Mouse (Mus musculus) kidney, postnatal 0 days (tissue): Measurements from ENCODE around the gene Rmi2. TPM values are rescaled to one million over a fixed set of nuclear protein-coding genes. Genes with fewer than 3 reads are reported as not detected.

Experiments used
- ATAC-seq: fragments of 200-750 bp; cut with Nextera tagmentation; replicated peaks from 2 replicates; pipeline ENCODE4 v1.8.0; 2017; ENCODE audit warnings: low read depth, moderate number of reproducible peaks, moderate TSS enrichment, moderate library complexity; ENCODE audit not compliant: low FRiP score
- DNase-seq: peaks from one replicate; pipeline ENCODE4 v3.0.0-alpha.2; 2016; ENCODE audit warnings: low spot score
- H3K27ac ChIP-seq: fragments of 300-500 bp; sonication (generic); 2 replicates; pipeline ENCODE4 v1.5.1; 2014; ENCODE audit warnings: mild to moderate bottlenecking
- H3K27me3 ChIP-seq: fragments of 300-500 bp; sonication (generic); 2 replicates; pipeline ENCODE4 v1.6.1; 2014; ENCODE audit warnings: low read length, mixed read lengths; ENCODE audit not compliant: insufficient read depth
- H3K36me3 ChIP-seq: fragments of 300-500 bp; sonication (generic); 2 replicates; pipeline ENCODE4 v1.6.1; 2014; ENCODE audit warnings: low read length, mixed read lengths; ENCODE audit not compliant: insufficient read depth
- H3K4me1 ChIP-seq: fragments of 300-500 bp; sonication (generic); replicated peaks from 2 replicates; pipeline ENCODE4 v1.6.1; 2014; ENCODE audit warnings: antibody characterized with exemption, low read length, mixed read lengths; ENCODE audit not compliant: insufficient read depth
- H3K4me2 ChIP-seq: fragments of 300-500 bp; sonication (generic); 2 replicates; pipeline ENCODE4 v1.6.1; 2014; ENCODE audit warnings: mild to moderate bottlenecking, low read length, moderate library complexity, mixed read lengths
- H3K4me3 ChIP-seq: fragments of 300-500 bp; sonication (generic); replicated peaks from 2 replicates; pipeline ENCODE4 v1.5.1; 2014; ENCODE audit warnings: low read depth, low read length
- H3K9ac ChIP-seq: fragments of 300-500 bp; sonication (generic); 2 replicates; pipeline ENCODE4 v1.6.1; 2014; ENCODE audit warnings: low read depth, low read length
- H3K9me3 ChIP-seq: fragments of 300-500 bp; sonication (generic); replicated peaks from 2 replicates; pipeline ENCODE4 v1.6.1; 2016; ENCODE audit warnings: low read length, inconsistent platforms, mixed read lengths
- CTCF ChIP-seq: IDR thresholded peaks from 2 replicates; pipeline ENCODE4 v1.5.1; 2016; ENCODE audit warnings: antibody characterized with exemption, low read depth, mild to moderate bottlenecking, moderate library complexity
- WGBS: fragments of 180-500 bp; shearing (Covaris S2); extraction: QIAGEN DNeasy Blood & Tissue Kit; methylation state at CpG from one replicate; pipeline ENCODE4 v1.1.7; 2014; 5-methylcytosine and 5-hydroxymethylcytosine counted together
- polyA plus RNA-seq: library from polyadenylated mRNA; unstranded; fragments of >200 nt; fragmentation: Nextera tagmentation; extraction: Ambion mirVana; gene quantifications from 2 replicates; pipeline ENCODE4 v1.2.1, GENCODE M21; 2015

The Rmi2 gene
- polyA plus RNA-seq, 1 experiment from 2014 or later: 1.6 TPM

- Histone ChIP-seq H3K27me3 (no peaks in the 10 kb centered on the region), H3K4me1 (no peaks in the 10 kb centered on the region), H3K9me3 (no peaks in the 10 kb centered on the region), H3K36me3 (no peaks in the 10 kb centered on the region), H3K4me3 (no peak overlapping the region), H3K27ac (no peak overlapping the region), H3K4me2 (no peak overlapping the region), H3K9ac (no peak overlapping the region)
- DNase-seq: no peak
- no peak for ATAC-seq
- TF ChIP-seq CTCF: no peak
- WGBS: 88% methylated on average over 1 of the region's 1 CpGs
Observed at GRCm38 (mm10) chr16:10810376-10810775, 24.5 kb upstream of the Rmi2 start.

- no peaks in the 10 kb centered on the region for H3K27me3 ChIP-seq
- ATAC-seq: no peak
- H3K4me2 ChIP-seq: no peak within 1 kb of the TSS
- no peaks in the 10 kb centered on the region for H3K9me3 ChIP-seq
- H3K4me3 ChIP-seq: no peak within 1 kb of the TSS
- H3K27ac ChIP-seq: no peak within 1 kb of the TSS
- no peak within 1 kb of the TSS for H3K9ac ChIP-seq
- no peaks in the 10 kb centered on the region for H3K36me3 ChIP-seq
- TF ChIP-seq CTCF: no peak
- no peak for DNase-seq
- 81% methylated on average over 2 of the region's 2 CpGs for WGBS
- no peaks in the 10 kb centered on the region for H3K4me1 ChIP-seq
Observed at GRCm38 (mm10) chr16:10812865-10813371, 21.9 kb upstream of the Rmi2 start, which contains the start of gene Gm11172. Gene Gm11172, plus strand, starts transcription at chr16:10812915.

GRCm38 (mm10) chr16:10813726-10814125 lies 21.1 kb upstream of the Rmi2 start:
- no peak overlapping the region for H3K27ac ChIP-seq
- DNase-seq: no peak
- 84% methylated on average over 4 of the region's 4 CpGs for WGBS
- no peak overlapping the region for H3K4me3 ChIP-seq
- no peaks in the 10 kb centered on the region for H3K27me3 ChIP-seq
- H3K9ac ChIP-seq: no peak overlapping the region
- H3K9me3 ChIP-seq: no peaks in the 10 kb centered on the region
- no peak for ATAC-seq
- TF ChIP-seq CTCF: no peak
- no peaks in the 10 kb centered on the region for H3K36me3 ChIP-seq
- no peaks in the 10 kb centered on the region for H3K4me1 ChIP-seq
- H3K4me2 ChIP-seq: no peak overlapping the region

- no peak for DNase-seq
Observed at GRCm38 (mm10) chr16:10814864-10815263, 20.0 kb upstream of the Rmi2 start.

GRCm38 (mm10) chr16:10818579-10819135 lies 16.2 kb upstream of the Rmi2 start:
- WGBS: 82% methylated on average over 4 of the region's 4 CpGs
- Histone ChIP-seq H3K4me3 (no peak overlapping the region), H3K36me3 (no peaks in the 10 kb centered on the region), H3K9ac (no peak overlapping the region), H3K4me1 (no peaks in the 10 kb centered on the region), H3K9me3 (no peaks in the 10 kb centered on the region), H3K27me3 (no peaks in the 10 kb centered on the region), H3K27ac (no peak overlapping the region), H3K4me2 (no peak overlapping the region)
- no peak for ATAC-seq
- no peak for TF ChIP-seq CTCF
- no peak for DNase-seq

More at GRCm38 (mm10) chr16:10814864-10815263, 20.0 kb upstream of the Rmi2 start:
- H3K4me3 ChIP-seq: no peak overlapping the region
- no peaks in the 10 kb centered on the region for H3K4me1 ChIP-seq
- H3K27me3 ChIP-seq: no peaks in the 10 kb centered on the region
- WGBS: 56% methylated on average over 4 of the region's 4 CpGs
- no peaks in the 10 kb centered on the region for H3K36me3 ChIP-seq
- no peak overlapping the region for H3K9ac ChIP-seq
- H3K9me3 ChIP-seq: no peaks in the 10 kb centered on the region
- no peak overlapping the region for H3K4me2 ChIP-seq
- TF ChIP-seq CTCF: no peak
- no peak overlapping the region for H3K27ac ChIP-seq
- ATAC-seq: no peak

GRCm38 (mm10) chr16:10819966-10820365 lies 14.9 kb upstream of the Rmi2 start:
- H3K9ac ChIP-seq: no peak overlapping the region

More at GRCm38 (mm10) chr16:10819966-10820365, 14.9 kb upstream of the Rmi2 start:
- H3K4me3 ChIP-seq: no peak overlapping the region
- 70% methylated on average over 3 of the region's 3 CpGs for WGBS
- no peaks in the 10 kb centered on the region for H3K4me1 ChIP-seq
- DNase-seq (no peak), ATAC-seq (no peak)
- H3K36me3 ChIP-seq: no peaks in the 10 kb centered on the region
- H3K27me3 ChIP-seq: no peaks in the 10 kb centered on the region
- no peaks in the 10 kb centered on the region for H3K9me3 ChIP-seq
- H3K27ac ChIP-seq: no peak overlapping the region
- no peak for TF ChIP-seq CTCF
- H3K4me2 ChIP-seq: no peak overlapping the region
